Mouse (Mus musculus): ENCODE results near the gene Acsl3.

The Acsl3 gene

DNA sequence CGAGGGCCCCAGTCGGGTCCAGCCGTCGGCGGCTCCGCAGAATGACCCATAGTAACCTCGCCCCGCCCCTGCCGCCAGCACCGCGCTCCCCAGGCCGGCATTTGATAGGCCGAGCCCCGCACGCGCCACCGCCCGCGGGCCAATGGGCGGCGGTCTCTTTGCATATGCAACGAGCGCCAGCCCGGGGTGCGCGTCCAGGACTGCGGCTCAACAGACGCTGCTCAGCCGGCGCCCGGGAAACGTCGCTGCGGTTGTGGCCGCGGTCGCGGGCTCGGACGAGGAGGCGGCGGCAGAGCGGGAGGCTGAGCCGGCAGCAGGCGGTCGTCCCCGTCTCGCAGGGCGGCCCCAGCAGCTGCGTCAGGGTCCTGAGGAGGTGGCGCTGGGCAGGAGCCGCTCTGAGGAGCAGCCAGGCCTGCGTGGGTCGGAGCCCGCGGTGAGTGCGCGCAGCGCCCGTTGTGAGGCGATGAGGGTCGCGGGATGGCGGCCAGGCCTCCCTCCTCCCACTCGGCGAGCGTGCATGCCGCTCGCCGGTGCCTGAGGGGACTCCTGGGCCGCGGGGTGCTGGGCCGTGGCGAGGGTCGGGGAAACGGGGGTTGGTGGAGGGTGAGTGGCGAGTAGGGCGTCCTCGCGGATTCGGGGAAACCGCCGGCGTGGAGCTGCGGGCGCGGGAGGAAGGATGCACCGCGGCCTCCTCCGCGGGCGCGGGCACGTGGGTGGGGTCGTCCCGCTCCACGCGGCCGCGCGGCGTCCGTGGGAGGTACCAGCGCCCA lies at the start of gene Acsl3, which contains the start of gene Utp14b:
Gene Acsl3, plus strand, starts transcription at position 155 of the 770 bp plus-strand sequence.
Gene Utp14b, plus strand, starts transcription at position 368 of the 770 bp plus-strand sequence.
- DNase-seq (ENCODE audit: low spot score in 2 of 2) = peak; percentile 98

DNA sequence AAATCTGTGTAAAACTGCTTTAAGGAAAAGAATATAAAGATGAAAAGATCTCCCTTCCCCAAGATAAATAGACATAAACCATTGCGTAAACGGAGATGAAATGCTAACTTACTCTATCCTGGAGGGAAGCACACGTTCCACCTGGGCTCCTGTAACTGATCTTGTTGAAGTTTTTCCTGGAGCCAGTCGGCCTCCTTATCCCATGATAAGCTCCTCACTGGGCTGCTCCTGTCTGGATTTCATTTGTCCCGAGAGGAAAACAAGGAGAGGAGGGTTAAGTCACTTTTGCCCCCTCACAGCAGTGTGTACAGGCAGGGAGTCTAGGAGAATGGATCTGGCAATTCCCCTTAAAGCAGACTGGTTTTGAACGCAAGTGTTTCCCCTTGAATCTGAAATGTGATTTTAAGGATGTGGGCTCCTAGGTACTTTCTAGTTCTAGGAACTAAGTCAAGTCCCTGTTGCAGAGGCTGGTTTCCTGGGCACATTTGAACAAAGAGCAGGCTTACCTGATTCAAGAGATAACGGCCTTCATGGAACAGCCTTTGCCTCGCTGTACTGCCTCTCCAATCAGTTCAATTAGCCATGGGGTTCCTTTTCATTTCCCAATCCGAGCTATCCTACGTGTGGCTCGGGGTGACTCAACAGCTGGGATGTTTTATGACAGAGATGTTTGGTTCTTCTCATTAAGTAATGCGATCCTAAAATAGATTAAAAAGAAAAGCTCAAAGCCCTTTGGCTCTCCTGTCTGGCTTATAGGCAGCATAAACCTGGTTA lies 48.3 kb upstream of the Acsl3 start:
- no peak for DNase-seq (ENCODE audit: low spot score in 2 of 2)

DNA sequence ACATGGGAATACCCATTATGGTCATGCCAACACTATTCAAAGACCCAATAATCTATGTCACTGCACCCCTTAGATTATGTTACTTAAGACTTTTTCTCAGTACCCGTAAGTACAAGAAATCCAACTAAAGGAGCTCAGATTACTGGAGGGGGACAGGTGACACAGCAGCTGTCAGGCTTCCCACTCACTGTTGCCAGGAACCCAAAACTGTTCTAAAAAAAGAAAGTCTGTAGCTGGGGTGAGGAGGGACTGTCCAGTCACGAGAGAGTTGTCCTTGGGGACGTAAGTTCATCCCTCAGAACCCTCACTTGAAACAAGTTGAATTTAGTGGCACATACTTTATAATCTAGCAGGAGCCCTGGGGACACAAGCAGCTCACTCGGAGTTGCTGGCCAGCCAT lies 46.6 kb upstream of the Acsl3 start:
- DNase-seq (ENCODE audit: low spot score in 2 of 2) = no peak

DNA sequence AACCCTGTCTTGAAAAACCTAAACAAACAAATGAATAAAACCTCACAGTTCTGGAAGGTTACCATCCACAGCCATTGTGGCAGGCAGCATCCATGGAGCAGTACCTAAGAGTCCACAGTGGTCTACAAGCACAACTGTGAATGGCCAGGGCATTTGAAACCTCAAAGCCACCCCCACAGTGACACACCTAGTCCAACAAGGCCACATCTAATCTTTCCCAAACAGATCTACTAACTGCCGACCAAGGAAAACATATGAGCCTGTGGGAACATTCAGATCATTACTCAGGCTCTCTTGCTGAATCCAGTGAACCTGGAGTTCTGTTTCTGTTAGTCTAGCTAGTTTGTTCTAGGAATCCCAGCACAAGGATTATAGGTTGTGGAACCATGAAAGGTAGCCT lies 44.7 kb upstream of the Acsl3 start:
- no peak for DNase-seq (ENCODE audit: low spot score in 2 of 2)

GRCm38 (mm10) chr1:78624352-78624751 lies 33.3 kb upstream of the Acsl3 start:
- DNase-seq (ENCODE audit: low spot score in 2 of 2) = no peak

- no peak for DNase-seq (ENCODE audit: low spot score in 2 of 2)
Measured at GRCm38 (mm10) chr1:78634486-78634885, 23.1 kb upstream of the Acsl3 start.

GRCm38 (mm10) chr1:78640871-78641270 lies 16.8 kb upstream of the Acsl3 start:
- no peak for DNase-seq (ENCODE audit: low spot score in 2 of 2)

- no peak for DNase-seq (ENCODE audit: low spot score in 2 of 2)
Measured at GRCm38 (mm10) chr1:78641791-78642190, 15.8 kb upstream of the Acsl3 start.

DNA sequence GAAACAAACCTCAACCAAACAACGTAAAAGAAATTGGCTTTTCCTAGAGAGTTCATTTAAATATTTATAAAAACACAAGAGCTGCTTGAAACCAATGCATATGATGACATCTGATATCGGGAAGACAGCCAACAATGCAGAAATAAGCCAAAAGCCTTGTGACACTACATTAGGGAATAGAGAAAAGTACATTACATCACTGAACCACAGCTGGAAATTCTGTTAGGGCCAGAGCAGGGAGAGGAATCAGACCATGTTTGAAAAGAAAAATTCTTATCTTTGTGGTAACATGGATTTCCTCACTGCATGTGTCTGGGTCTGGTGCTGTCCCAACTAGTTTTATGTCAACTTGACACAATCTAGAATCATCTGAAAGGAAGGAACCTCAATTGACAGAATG lies 15.4 kb upstream of the Acsl3 start:
- DNase-seq (ENCODE audit: low spot score in 2 of 2) = no peak

DNA sequence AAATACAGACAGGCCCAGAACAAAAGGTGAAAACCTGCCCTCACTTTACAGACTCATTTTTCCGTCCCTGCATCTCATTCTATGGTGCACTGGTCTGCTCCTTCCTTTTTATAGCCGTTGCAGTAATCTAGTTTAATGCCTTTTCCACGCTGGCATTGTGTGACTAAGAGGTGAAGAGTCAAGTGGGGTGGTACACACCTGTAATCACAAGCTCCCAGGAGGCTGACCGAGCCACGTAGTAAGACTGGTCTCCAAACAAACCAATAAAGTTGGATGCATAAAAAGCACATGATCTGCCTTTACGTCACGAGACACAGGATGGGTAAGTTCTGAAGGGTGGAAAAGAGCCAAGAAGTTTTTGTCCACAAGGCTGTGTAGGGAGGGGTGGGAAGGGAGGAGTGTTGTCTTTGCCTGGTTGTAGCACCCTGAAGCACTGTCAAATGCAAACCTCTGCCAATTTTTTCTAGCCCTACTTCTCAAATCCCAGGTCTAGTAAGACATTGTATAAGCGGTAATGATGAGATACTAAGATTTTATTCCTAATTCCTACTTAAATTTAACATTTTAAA lies 10.2 kb upstream of the Acsl3 start:
- DNase-seq (ENCODE audit: low spot score in 2 of 2) = no peak

- no peak for DNase-seq (ENCODE audit: low spot score in 2 of 2)
Measured at GRCm38 (mm10) chr1:78649269-78650061, 8.2 kb upstream of the Acsl3 start.

DNA sequence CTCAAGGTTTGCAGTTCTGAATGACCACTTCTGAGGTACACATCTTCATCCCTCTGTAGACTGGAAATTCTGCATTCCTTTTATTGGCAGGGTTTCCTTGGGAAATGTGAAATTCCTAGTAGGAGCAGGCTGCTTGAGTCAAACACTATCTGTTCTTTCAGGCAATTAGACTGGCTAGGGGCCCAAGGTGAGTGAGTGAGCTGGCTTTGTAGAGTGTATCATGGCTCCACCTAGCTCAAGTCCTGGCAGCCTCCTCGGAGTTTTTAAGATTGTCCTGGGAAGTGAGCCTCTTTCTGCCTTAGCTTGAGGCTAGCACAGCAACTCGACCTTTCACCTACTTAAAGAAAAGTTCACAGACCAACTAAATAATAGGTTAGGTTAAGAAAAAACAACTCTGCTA lies 1.2 kb upstream of the Acsl3 start:
- DNase-seq (ENCODE audit: low spot score in 2 of 2) = no peak

- no peak for DNase-seq (ENCODE audit: low spot score in 2 of 2)
Measured at GRCm38 (mm10) chr1:78657021-78657629, 500 bp upstream of the Acsl3 start.

- no peak for DNase-seq (ENCODE audit: low spot score in 2 of 2)
Measured at GRCm38 (mm10) chr1:78658441-78659269, 1.0 kb downstream of the Acsl3 start.

DNA sequence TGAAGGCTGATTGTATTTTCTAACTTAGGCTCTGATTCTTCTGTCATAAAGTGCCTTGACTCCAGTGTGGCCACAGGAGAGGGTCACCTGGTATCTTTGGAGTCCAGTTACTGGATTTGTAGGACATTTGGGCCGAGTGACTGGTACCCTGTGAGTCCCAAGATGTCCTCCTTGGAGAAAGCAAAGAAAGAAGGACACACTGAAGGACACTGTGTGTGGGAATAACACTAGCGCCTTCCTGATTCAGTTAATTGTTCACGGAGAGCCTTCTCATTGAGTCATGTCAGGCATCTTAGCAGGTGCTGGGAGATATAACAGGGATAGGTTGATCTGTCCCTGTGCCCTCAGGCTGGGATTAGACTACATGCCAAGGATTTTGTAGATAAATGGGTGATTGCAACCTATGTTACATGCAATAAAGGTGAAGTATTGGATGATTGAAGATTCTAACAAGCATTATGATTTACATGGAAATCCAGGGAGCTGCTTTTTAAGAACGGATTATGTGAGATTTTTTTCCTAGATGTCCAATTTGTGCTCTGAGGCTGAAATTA lies 1.7 kb downstream of the Acsl3 start:
- no peak for DNase-seq (ENCODE audit: low spot score in 2 of 2)

GRCm38 (mm10) chr1:78664326-78664725 lies 6.7 kb downstream of the Acsl3 start:
- no peak for DNase-seq (ENCODE audit: low spot score in 2 of 2)

GRCm38 (mm10) chr1:78665954-78666499 lies 8.4 kb downstream of the Acsl3 start:
- no peak for DNase-seq (ENCODE audit: low spot score in 2 of 2)

DNA sequence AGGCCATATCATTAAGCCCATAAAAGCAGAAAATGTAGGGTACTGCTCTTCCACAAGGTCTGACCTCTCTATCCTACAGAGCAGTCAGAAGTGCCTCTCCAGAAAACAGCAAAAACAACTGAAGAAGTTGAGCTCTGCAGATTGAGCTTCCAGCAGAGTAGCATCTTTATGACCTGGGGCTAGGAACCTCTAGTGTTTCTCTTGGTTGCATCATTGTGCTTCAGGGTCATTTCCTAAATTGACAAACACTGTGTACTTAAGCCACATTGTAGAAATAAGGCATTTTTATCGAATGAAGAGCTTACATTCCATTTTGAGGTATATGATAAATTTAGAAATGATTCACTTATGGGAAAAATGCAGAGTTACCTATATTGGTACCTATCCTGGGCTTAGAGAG lies 9.0 kb downstream of the Acsl3 start:
- no peak for DNase-seq (ENCODE audit: low spot score in 2 of 2)

DNA sequence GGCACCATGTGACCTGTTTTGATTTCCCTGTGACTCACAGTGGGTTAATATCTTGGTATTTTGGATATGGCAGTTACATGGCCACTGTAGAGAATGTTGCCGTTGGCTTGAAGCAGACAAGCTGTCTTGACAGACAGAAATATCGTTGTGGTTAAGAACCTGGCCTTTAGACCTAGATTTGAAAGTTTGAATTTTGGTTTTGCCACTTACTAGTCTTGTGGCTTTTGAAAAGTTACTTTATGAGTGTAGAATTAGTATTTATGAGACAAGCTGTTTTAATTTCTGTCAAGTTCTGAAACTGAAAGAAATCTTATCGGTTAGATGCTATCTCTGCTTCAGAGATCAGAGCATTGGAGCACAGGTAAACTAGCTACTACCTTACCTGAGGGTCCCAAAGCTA lies 24.7 kb downstream of the Acsl3 start:
- no peak for DNase-seq (ENCODE audit: low spot score in 2 of 2)

- DNase-seq (ENCODE audit: low spot score in 2 of 2) = no peak
Measured at GRCm38 (mm10) chr1:78684128-78684527, 26.5 kb downstream of the Acsl3 start.
